In genomic region chr12:118842671-118843411, GRCm38 (mm10) we compare ENCODE assay signal across 10 mouse cellular contexts. TPM values are rescaled to one million over a fixed set of nuclear protein-coding genes. Genes with fewer than 3 reads are reported as not detected.
A peak's percentile ranks its signal among the peaks of the same experiment; 100 is the strongest.
DNase-seq lines count a peak whose midpoint lies in the region; ATAC-seq and TF ChIP-seq lines count a peak whose summit lies in the region.
"Had no signal": no experiment of that assay in that cellular context is flagged by ENCODE, and none has a peak within 500 bp of the region (broad histone marks: within the 10 kb centered on the region; RNA-seq: fewer than 3 reads in every experiment).

No protein-coding gene starts in this region.

- no peaks in the 10 kb centered on the region for H3K4me1 ChIP-seq in ES-Bruce4 (ENCODE audit: control insufficient read depth, insufficient read depth, low read length)
- 0 out of 4 replicates have a peak, but pooled peaks cover 0 to 3% of the 10 kb centered on the region in 2 experiments for H3K4me1 ChIP-seq in ES-E14 (ENCODE audit: control insufficient read depth in 2 of 2, insufficient read depth in 2 of 2, low read length in 2 of 2, poor library complexity in 1 of 2)
- peaks cover 28% of the 10 kb centered on the region for H3K4me1 ChIP-seq in forebrain, embryonic 16.5 days (replicated peaks; ENCODE audit: control insufficient read depth, insufficient read depth, low read length)

- no peak for TF ChIP-seq POLR2A in ES-Bruce4 (IDR thresholded peaks at IDR 0.05; ENCODE audit: insufficient read depth, low read length)

- no peak for TF ChIP-seq CTCF in ES-Bruce4 (IDR thresholded peaks at IDR 0.05; ENCODE audit: low read depth, low read length)

- H3K9me3 ChIP-seq in ES-Bruce4 (replicated peaks; ENCODE audit: control insufficient read depth, insufficient read depth, low read length, poor library complexity, severe bottlenecking): no peaks in the 10 kb centered on the region
- H3K9me3 ChIP-seq in ES-E14 (ENCODE audit: control insufficient read depth, insufficient read depth, low read depth, low read length): no peaks in the 10 kb centered on the region
- no peaks in the 10 kb centered on the region for H3K9me3 ChIP-seq in forebrain, embryonic 16.5 days (ENCODE audit: control insufficient read depth, low read length)

- peak overlapping the region; percentile 57 for H3K4me2 ChIP-seq in forebrain, embryonic 16.5 days (ENCODE audit: low read length)
- H3K4me2 ChIP-seq: lung, embryonic 14.5 days had no signal

- in situ Hi-C loops in ES-E14 (cut with MboI; ENCODE audit: low sequenced_read_pairs in 2 of 2, unreplicated experiment in 2 of 2): loop anchor here in 1 of 2 experiments (10.0 kb wide), 1 partner anchor 1688 kb away; no protein-coding TSS in a partner anchor

- no peak for DNase-seq in ES-E14 (ENCODE audit: low read depth, low spot score)
- DNase-seq in left cerebral cortex, postnatal 14 days (ENCODE audit: low spot score in 2 of 2): no peak
- no peak for DNase-seq in right cerebral cortex, postnatal 14 days
- no peak for DNase-seq in adrenal gland, adult 2 months
- DNase-seq in ovary, adult 18-20 months (ENCODE audit: low spot score): no peak
- DNase-seq: lung, embryonic 14.5 days had no signal

- H3K9ac ChIP-seq in ES-Bruce4 (ENCODE audit: low read depth, poor library complexity, severe bottlenecking) (0 out of 2 replicates have a peak overlapping the region, but pooled peaks have one; percentile 14), ES-E14 (ENCODE audit: insufficient read depth, low read depth, low read length, poor library complexity, severe bottlenecking) (no peak overlapping the region)
- H3K9ac ChIP-seq in forebrain, embryonic 16.5 days (replicated peaks; ENCODE audit: low read depth, low read length): peak overlapping the region; percentile 45; the same call in 1 of the 2 replicates
- H3K9ac ChIP-seq: lung, embryonic 14.5 days had no signal

- H3K36me3 ChIP-seq in ES-Bruce4 (ENCODE audit: control insufficient read depth, insufficient read depth, low read length, poor library complexity, severe bottlenecking) (no peaks in the 10 kb centered on the region), ES-E14 (ENCODE audit: control insufficient read depth, insufficient read depth, low read length, poor library complexity, severe bottlenecking) (no peaks in the 10 kb centered on the region)
- H3K36me3 ChIP-seq in forebrain, embryonic 16.5 days (ENCODE audit: control insufficient read depth, insufficient read depth): no peaks in the 10 kb centered on the region

- H3K4me3 ChIP-seq in ES-Bruce4 (ENCODE audit: low read depth, low read length) (peak overlapping the region; percentile 45), ES-E14 (ENCODE audit: insufficient read depth in 1 of 2, low read depth in 1 of 2, low read length in 2 of 2, poor library complexity in 1 of 2, severe bottlenecking in 1 of 2) (peak overlapping the region; percentile 45 to 51; a peak in 3 of 4 replicates)
- H3K4me3 ChIP-seq in forebrain, embryonic 16.5 days (replicated peaks; ENCODE audit: low read length): peak overlapping the region; percentile 29

- WGBS in forebrain, embryonic 16.5 days: under 1% methylated on average over 33 of the region's 33 CpGs

- peak; percentile 39; the same call in 1 of the 2 replicates for ATAC-seq in forebrain, embryonic 16.5 days
- 0 out of 2 replicates have a peak, but pooled peaks have one; percentile 3 for ATAC-seq in megakaryocyte-erythroid progenitor cell, adult 5-6 weeks (replicated peaks; ENCODE audit: low FRiP score, low TSS enrichment, poor library complexity, severe bottlenecking)
- ATAC-seq: intestine, postnatal 0 days had no signal

- intact Hi-C loops in left cerebral cortex, postnatal 14 days (cut with DNase I): loop anchor here (10.0 kb wide), 2 partner anchors 538 to 1028 kb away; partner anchors contain the start of gene Sp4

- TF ChIP-seq EP300 in ES-Bruce4 (IDR thresholded peaks at IDR 0.05; ENCODE audit: insufficient read depth, low read depth, low read length): no peak

- H3K27ac ChIP-seq in ES-Bruce4 (ENCODE audit: insufficient read depth, low read length) (no peak overlapping the region), ES-E14 (ENCODE audit: insufficient read depth, low read depth, low read length, poor library complexity, severe bottlenecking) (no peak overlapping the region)
- H3K27ac ChIP-seq in forebrain, embryonic 16.5 days (ENCODE audit: low read length): no peak overlapping the region; the same call in 1 of the 2 replicates

- peaks cover 41% of the 10 kb centered on the region for H3K27me3 ChIP-seq in ES-Bruce4 (ENCODE audit: control insufficient read depth, insufficient read depth, low read length, poor library complexity, severe bottlenecking)
- peaks cover 30% of the 10 kb centered on the region for H3K27me3 ChIP-seq in forebrain, embryonic 16.5 days (replicated peaks; ENCODE audit: control insufficient read depth, insufficient read depth, low read length)

TF ChIP-seq in ES-E14, 5 proteins besides CTCF, POLR2A, EP300 and RAD21:
- TF ChIP-seq HCFC1 (IDR thresholded peaks at IDR 0.05; ENCODE audit: borderline replicate concordance, insufficient read depth, low read length) (no peak), ZC3H11A (IDR thresholded peaks at IDR 0.05; ENCODE audit: borderline replicate concordance, low read depth, low read length) (no peak), ZNF384 (IDR thresholded peaks at IDR 0.05; ENCODE audit: low read depth, low read length) (no peak), MAFK (IDR thresholded peaks at IDR 0.05; ENCODE audit: insufficient read depth, low read depth, low read length) (no peak), CHD2 (IDR thresholded peaks at IDR 0.05; ENCODE audit: low read depth, low read length) (no peak)
TF ChIP-seq in ES-E14: peak in this region for 0.

RNA-seq across cellular contexts. Expression of gene Sp8, which starts 3.3 kb away (rescaled TPM):
- 0.31 and 0.35 TPM in 2 replicates for polyA plus RNA-seq in ES-Bruce4 (2011; ENCODE audit: insufficient read depth, insufficient read length, low read depth, missing spikeins)
- total RNA-seq in ES-E14 (2012; rRNA removed): 0.32 and 1.3 TPM in 2 replicates
- 11.8 and 12.0 TPM in 2 replicates for polyA plus RNA-seq in forebrain, embryonic 16.5 days (2015; fragmentation: Nextera tagmentation; extraction: Ambion mirVana)
- total RNA-seq in megakaryocyte-erythroid progenitor cell, adult 5-6 weeks (2014; fragmentation: Nextera tagmentation): not detected in 2 replicates
- not detected in 2 replicates for total RNA-seq in megakaryocyte-erythroid progenitor cell, adult 5-6 weeks (2017)
- 1 to 10 TPM; 2.2 to 3.1 TPM for total RNA-seq in left cerebral cortex, postnatal 14 days (2021)
- not detected for total RNA-seq in adrenal gland, adult 2 months (2021)
- polyA plus RNA-seq in adrenal gland, adult 2 months (2012; rRNA removed): not detected in 2 replicates
- polyA plus RNA-seq: intestine, postnatal 0 days; lung, embryonic 14.5 days had no signal
